Mouse (Mus musculus): ENCODE measurements around the gene Hspb8.

The Hspb8 gene

DNA sequence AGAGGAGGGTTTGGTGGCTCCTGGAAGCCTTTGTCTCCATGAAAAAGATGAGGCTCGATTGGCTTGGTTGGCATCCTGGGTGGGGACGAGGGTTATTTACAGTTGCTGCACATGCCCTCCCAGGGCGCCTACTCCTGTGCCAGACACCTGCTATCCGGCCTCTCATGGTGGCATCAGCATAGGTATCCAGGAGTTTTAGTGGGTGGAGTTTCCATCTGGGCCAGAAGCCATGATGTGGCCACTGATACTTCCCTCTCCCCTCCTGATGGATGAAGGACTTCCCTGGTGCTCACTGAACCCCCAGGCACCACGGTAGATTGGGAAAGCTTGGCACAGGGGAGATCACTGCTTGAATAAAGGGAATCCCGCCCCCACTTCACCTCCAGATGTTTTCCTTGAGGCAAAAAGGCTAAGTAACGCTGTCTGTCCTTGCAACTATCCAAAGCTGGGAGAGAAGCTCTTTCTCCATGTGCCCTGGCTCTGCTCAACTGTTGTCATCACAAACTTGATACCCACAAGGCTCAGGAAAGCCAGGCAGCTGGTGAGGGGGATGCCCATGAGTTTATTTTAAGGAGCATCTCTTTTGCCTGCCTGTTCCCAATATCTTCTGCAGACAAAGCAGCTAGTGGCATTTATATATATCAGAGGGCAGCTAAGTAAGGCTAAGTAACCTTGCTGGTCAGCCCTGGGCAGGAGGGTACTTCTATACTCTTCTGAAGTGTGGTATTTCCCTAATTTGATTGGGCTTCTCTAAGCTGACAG, 20.2 kb upstream of the Hspb8 start:
- no peak for TF ChIP-seq GATA4 (IDR thresholded peaks at IDR 0.05; ENCODE audit: insufficient replicate concordance, low read length)

DNA sequence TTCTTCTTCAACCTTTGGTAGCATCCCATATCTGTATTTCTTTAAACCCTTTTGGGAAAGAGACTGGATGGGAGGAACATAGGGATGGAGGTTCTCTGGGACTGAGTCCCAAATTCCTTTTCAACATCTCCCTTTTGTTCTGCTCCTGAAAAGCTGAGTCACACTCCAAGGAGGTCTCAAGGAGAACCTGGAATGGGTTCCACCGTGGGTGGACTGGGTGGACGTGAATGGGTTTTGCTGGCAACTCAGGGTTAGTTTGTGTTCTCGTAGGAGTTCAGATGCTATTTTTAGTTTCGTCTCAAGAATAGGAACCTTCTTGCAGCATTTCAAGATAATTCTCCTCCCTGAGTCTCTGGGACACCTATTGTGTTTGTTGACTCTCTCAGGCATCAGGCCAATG, 17.6 kb upstream of the Hspb8 start:
- TF ChIP-seq GATA4 (IDR thresholded peaks at IDR 0.05; ENCODE audit: insufficient replicate concordance, low read length) = no peak

DNA sequence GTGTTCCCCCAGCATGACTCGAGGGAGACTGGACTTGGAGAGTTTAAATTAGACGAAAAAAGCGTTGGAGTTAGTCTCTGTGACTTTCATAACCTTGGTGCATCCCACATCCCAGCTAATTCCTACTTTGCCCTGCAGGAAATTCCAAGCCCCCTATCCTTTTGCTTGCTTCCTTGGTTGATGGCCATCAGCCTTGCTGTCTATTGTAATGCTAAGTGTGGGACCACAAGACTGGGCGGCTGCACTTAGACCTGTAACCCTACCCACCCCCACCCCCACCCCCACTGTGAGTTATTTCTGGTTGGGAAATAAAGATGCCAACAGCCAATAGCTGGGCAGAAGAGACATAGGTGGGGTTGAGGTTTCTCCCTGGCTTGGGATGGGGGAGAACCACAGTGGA, 15.7 kb upstream of the Hspb8 start:
- no peak for TF ChIP-seq GATA4 (IDR thresholded peaks at IDR 0.05; ENCODE audit: insufficient replicate concordance, low read length)

DNA sequence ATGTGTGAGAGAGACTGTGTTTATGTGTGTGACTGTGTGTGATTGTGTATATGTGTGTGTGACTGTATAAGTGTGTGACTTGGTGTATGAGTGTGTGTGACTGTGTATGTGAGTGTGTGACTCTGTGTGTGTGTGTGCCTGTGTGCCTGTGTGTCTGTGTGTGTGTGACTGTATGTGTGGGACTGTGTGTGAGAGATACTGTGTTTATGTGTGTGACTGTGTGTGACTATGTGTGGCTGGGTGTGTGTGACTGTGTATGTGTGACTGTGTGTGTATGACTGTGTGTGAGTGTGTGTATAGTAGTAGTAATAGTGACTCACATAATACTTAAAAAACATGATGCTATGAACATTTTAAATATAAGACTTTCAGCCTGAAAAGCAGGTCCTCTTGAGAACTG, 13.5 kb upstream of the Hspb8 start:
- no peak for TF ChIP-seq GATA4 (IDR thresholded peaks at IDR 0.05; ENCODE audit: insufficient replicate concordance, low read length)

DNA sequence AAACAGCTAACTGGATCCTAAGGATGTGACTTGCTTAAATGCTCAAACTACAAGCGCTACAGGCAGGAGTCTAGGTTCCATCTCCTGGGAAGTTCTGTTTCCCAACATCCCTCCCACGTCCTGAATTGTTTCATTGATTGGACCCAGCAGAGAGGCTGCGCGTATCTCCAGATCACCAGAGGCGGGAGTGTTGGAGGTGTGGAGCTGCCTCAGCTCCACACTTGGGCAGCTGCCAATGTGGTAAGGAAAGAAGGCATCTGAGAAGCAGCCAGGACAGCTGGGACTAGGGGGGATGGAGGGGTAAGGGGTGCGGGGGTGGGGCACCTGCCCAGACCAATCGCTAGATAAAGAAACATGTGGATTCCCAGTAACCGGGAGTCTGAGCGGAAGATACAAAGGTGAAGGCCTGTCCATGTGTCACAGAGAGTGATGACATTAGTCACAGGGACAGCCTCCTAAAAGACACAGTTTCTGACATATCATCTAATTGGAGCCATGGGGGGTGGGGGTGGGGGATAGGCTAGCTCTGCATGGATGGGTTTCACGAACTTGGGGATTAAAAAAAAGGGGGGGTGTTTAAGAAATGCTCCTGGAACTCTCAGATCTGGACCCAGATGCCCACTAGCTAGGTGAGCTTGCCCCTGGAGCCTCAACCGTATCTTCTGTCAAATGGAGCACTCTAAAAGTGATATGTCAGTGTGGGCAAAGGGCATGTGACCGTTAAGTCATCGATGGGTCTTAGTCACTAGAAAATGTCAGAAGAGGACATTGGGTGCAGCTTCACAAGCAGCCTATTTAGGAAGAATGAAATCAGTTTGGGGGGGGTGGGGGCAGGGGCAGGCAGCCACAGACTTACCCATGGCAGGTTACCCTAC, 12.5 kb upstream of the Hspb8 start:
- TF ChIP-seq GATA4 (IDR thresholded peaks at IDR 0.05; ENCODE audit: insufficient replicate concordance, low read length) = peak; percentile 44; the same call in 1 of the 2 replicates

DNA sequence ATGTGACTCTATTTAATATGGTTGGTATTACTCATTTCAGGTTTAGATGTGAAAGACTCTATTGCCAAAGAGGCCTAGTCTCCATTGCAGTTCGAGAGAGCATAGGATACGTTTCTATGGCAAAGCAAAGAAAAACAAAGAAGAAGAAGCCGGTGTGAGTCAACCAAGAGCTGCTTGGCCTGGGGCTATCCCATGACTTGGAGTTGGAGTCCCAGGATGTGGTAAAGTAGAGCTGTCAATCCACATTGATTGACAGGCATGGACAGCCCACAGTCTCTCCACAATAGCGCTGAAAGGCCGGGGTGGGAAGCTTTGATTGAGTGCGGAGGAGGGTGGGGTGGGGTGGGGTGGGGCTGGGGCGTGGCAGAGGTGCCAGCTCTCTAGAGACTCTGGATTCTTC, 10.2 kb upstream of the Hspb8 start:
- TF ChIP-seq GATA4 (IDR thresholded peaks at IDR 0.05; ENCODE audit: insufficient replicate concordance, low read length) = no peak

DNA sequence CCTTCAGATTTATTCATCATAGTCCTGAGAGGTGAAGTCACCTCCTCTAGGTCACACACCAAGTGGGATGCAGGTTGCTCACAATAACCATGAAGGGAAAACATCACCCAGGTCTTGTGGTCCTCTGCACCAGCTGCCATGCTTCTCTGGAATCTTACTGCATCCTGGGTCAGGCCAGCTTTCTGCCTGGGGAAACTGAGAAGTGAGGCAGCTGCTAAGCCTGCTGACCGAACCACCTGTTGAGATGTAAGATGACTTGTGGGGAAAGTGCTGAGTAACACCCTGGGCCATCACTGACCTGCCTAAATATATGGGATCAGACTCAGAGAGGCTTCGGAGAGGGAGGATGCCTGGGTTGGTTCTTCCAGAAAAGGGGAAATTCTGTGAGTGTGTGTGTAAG, 4.0 kb upstream of the Hspb8 start:
- TF ChIP-seq GATA4 (IDR thresholded peaks at IDR 0.05; ENCODE audit: insufficient replicate concordance, low read length) = no peak

DNA sequence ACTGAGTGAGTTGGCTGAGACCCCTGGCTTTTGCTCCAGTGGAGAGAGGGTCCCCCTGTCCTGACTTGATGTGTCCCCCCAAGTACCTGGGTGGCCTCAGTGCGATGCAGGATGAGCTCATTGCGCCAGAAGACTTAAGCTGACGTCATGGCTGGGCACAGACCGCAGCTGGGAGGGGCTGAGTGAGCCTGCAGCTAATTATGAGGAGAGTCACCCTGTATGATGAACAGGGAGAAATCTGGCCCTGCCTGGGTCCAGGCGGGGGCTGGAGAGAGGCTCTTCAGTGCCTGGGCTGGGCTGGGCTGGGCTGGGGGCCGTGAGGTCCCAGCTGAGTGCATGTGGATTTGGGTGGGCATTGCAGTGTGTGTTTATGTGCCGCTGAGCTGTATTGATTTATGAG, 2.6 kb upstream of the Hspb8 start:
- TF ChIP-seq GATA4 (IDR thresholded peaks at IDR 0.05; ENCODE audit: insufficient replicate concordance, low read length) = no peak

DNA sequence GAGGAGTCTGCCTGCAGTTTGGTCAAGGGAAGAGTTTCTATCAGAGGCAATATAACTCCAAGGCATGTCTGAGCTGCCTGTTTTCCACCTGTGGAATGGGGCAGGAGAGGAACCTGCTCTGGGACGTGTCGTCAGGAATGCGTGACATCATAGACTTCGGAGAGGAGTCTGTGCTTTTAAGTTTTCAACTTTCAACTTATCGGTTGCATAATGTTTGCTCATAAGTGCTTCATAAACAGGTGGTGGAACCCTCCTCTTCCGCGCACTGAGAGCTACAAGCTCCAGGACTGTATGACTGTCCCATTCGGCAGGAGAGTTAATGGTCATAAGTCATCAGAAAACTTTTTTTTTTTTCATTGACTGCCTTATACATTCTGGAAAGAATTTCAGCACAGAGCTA, 1.1 kb upstream of the Hspb8 start:
- no peak for TF ChIP-seq GATA4 (IDR thresholded peaks at IDR 0.05; ENCODE audit: insufficient replicate concordance, low read length)

DNA sequence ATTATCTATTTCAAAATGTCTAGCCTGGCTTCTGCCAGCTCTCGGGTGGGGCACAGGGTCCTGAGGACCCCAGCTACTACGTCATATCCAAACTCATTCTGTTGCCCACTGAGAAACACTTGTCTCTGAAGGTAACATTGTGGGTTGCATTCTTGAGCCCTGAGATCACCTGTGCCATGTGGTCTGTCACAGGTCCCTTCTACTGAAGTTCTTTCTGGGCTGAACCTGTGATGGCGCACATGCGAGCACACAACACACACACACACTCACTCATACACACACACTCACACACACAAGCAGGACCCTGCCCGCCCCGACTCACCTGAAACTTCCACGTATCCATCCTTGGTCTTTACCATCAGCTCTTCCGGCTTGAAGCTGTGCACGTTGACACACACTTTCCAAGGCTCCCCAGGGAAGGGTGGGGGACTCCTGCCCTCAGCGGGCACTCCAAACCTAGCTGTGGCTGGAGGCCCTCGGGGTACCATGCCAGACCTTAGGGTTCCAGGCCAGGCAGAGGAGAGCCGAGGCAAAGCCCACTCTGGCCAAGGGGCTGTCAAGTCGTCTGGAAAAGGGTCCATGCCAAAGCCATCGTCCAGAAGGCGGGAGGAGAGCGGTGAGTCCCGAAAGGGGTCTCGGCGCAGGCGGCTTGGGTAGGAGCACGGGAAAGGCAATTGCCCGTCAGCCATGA, 728 bp downstream of the Hspb8 start:
- TF ChIP-seq GATA4 (IDR thresholded peaks at IDR 0.05; ENCODE audit: insufficient replicate concordance, low read length) = no peak

DNA sequence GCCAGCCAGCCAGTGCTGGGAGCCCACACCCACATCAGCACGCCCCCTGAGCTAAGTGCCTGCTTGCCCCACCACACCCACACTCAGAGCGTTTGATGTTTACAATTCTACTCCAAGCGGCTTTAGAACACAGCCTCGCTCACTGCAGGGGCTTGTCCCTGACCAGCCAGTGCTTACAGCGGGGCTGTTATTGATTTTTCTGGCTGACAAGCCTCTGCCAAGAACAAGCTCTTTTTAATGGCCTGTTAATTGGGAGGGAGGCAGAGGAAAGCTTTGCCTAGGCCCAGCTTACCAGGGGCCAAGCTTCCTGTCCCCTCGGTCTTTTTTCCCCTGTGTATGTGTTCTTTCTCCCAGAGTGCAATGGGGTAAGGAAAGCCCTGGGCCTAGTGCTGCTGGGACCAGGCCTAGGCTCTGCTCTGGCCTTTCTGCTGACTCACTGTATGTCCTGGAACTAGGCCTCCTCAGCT, 1.9 kb downstream of the Hspb8 start:
- TF ChIP-seq GATA4 (IDR thresholded peaks at IDR 0.05; ENCODE audit: insufficient replicate concordance, low read length) = no peak

DNA sequence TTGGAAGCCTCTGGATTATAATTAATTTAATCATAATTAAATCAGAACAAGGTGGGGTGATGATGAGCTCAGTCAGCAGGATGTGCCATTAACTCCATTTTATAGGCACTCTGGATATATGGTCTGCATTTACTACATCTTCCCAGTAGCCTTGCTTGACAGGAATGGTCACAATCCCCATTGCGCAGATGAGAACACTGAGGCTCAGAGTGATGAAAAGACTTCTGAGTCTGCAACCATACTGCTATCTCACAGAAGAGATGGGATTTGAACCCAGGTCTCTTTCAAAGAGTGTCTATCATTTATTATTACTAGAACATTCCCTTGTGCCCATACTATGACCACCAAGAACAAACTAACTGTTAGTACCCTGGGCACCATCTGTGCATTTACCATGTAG, 2.5 kb downstream of the Hspb8 start:
- TF ChIP-seq GATA4 (IDR thresholded peaks at IDR 0.05; ENCODE audit: insufficient replicate concordance, low read length) = no peak

DNA sequence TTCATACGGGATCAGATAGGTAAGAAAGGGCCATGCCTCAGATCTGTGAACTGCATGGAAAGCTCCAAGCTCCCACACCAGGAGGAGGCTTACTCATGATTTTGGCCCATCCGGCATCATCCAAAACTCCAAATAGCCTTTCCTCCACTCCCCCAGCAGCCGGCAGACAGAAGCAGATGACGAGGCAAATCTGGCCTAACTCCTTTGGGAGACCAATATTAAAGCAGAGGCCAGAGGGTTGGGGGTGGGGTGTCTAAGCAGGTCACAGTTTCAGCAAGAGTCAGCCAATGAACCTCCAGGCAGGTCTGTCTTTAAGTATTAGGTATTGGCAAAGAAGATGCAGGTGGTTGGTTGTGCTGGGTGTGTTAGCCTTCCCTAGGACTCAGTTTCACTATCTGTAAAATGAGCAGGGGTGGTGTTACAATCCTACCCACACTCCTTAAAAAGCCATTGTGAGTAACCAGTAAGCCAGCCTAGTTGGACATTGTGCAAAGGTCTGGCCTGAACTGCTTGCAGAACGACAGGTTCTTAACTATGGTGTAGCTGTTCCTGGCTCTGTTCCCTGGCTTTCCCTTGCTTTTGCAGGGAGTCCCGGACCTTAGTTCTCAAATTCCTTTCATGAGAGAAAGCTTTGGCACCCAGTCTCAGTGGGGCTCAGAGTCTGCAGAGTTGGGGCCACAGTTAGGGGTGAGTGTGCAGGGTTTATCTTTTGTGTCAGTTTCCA, 3.2 kb downstream of the Hspb8 start:
- no peak for TF ChIP-seq GATA4 (IDR thresholded peaks at IDR 0.05; ENCODE audit: insufficient replicate concordance, low read length)

DNA sequence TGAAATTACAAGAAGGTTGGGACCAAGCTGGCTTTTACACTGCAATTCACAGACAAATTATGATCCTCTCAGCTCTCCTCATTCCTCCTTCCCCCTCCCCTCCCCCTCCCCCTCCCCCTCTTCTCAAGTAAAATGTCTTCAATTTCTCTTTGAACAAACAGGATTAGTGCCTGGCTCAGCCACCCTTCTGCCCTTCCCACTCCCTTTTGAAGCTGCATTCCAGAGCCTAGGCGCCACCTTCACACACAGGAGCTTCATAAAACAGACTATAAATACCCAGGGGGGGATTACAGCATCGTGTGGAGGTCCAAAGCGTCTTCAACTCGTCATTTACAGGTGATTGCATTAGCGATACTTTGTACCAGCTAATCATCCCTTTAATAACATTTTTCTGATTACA, 6.5 kb downstream of the Hspb8 start:
- TF ChIP-seq GATA4 (IDR thresholded peaks at IDR 0.05; ENCODE audit: insufficient replicate concordance, low read length) = no peak
